In genomic region chr5:119058231-119058851, GRCm38 (mm10) we compare ENCODE assay signal across 13 mouse cellular contexts.
DNase-seq lines count a peak whose midpoint lies in the region; ATAC-seq lines count a peak whose summit lies in the region.
"Had no signal": no experiment of that assay in that cellular context is flagged by ENCODE, and none has a peak within 500 bp of the region (broad histone marks: within the 10 kb centered on the region; RNA-seq: fewer than 3 reads in every experiment).

No protein-coding gene starts in this region.

- no peaks in the 10 kb centered on the region for H3K36me3 ChIP-seq in forebrain, embryonic 16.5 days (ENCODE audit: control insufficient read depth, insufficient read depth)
- H3K36me3 ChIP-seq: neural tube, embryonic 13.5 days had no signal

- intact Hi-C loops in heart, postnatal 14 days (cut with DNase I), result loop anchor here (1.0 to 5.0 kb wide), 3 partner anchors 107 to 614 kb away; partner anchors contain the start of gene Tbx3

- H3K4me1 ChIP-seq in brown adipose tissue, adult 24 weeks (ENCODE audit: control insufficient read depth, insufficient read depth, insufficient read length, low read length), result peaks cover 23% of the 10 kb centered on the region
- peaks cover 6% of the 10 kb centered on the region; the same call in 1 of the 2 replicates for H3K4me1 ChIP-seq in forebrain, embryonic 16.5 days (replicated peaks; ENCODE audit: control insufficient read depth, insufficient read depth, low read length)

- H3K4me3 ChIP-seq in brown adipose tissue, adult 24 weeks (ENCODE audit: insufficient read depth, low read depth, low read length), result no peak overlapping the region
- no peak overlapping the region for H3K4me3 ChIP-seq in forebrain, embryonic 16.5 days (replicated peaks; ENCODE audit: low read length)
- H3K4me3 ChIP-seq: neural tube, embryonic 13.5 days had no signal

- 0 out of 2 replicates have a peak, but pooled peaks cover 2% of the 10 kb centered on the region for H3K27me3 ChIP-seq in forebrain, embryonic 16.5 days (replicated peaks; ENCODE audit: control insufficient read depth, insufficient read depth, low read length)

- H3K4me2 ChIP-seq in forebrain, embryonic 16.5 days (ENCODE audit: low read length), result no peak overlapping the region
- H3K4me2 ChIP-seq: neural tube, embryonic 13.5 days had no signal

- H3K27ac ChIP-seq in brown adipose tissue, adult 24 weeks (replicated peaks; ENCODE audit: low read depth, low read length), result peak overlapping the region; percentile 98
- no peak overlapping the region for H3K27ac ChIP-seq in forebrain, embryonic 16.5 days (ENCODE audit: low read length)
- H3K27ac ChIP-seq: macrophage; neural tube, embryonic 13.5 days had no signal

- WGBS in forebrain, embryonic 16.5 days, result 74% methylated on average over 10 of the region's 10 CpGs

- DNase-seq in adrenal gland, adult (ENCODE audit: inconsistent age in 2 of 2, low spot score in 1 of 2), result peak; percentile 51 to 65
- no peak for DNase-seq in adrenal gland, postnatal 4 days (ENCODE audit: low spot score in 2 of 2)
- peak; percentile 39 to 40 for DNase-seq in heart, postnatal 14 days
- DNase-seq in kidney, postnatal 4 days, result peak; percentile 45 to 58
- DNase-seq in cerebellum, postnatal 36 days, result no peak
- DNase-seq in urinary bladder, postnatal 4 days (ENCODE audit: low spot score in 2 of 2), result no peak
- DNase-seq: cerebellum, postnatal 25 days; spleen, adult 18-20 months had no signal

- ATAC-seq in forebrain, embryonic 16.5 days, result no peak
- ATAC-seq: Patski had no signal

- no peaks in the 10 kb centered on the region for H3K9me3 ChIP-seq in forebrain, embryonic 16.5 days (ENCODE audit: control insufficient read depth, low read length)
- H3K9me3 ChIP-seq: neural tube, embryonic 13.5 days had no signal

- H3K9ac ChIP-seq in forebrain, embryonic 16.5 days (replicated peaks; ENCODE audit: low read depth, low read length), result no peak overlapping the region
- H3K9ac ChIP-seq: neural tube, embryonic 13.5 days had no signal

Comparison
In these comparisons a context has a peak if more than half of its experiments do, and no peak if none do; other contexts are left out.
1. DNase-seq: peak in adrenal gland, adult (2 of 2), heart, postnatal 14 days (2 of 2) and kidney, postnatal 4 days (2 of 2); none in adrenal gland, postnatal 4 days (0 of 2), cerebellum, postnatal 36 days (0 of 2) and urinary bladder, postnatal 4 days (0 of 2).